Mouse (Mus musculus) small intestine, adult 2 months (tissue): Measurements from ENCODE around the gene Enam. TPM values are rescaled to one million over a fixed set of nuclear protein-coding genes. Genes with fewer than 3 reads are reported as not detected.
A peak's percentile ranks its signal among the peaks of the same experiment; 100 is the strongest.
"Not testable (repeated sequence)": the region's sequence is repeated elsewhere in the genome, so short reads cannot be mapped to it uniquely, and the experiment has no call there.

Experiments used
- H3K27ac ChIP-seq: fragments of 200-500 bp; 2 replicates; pipeline ENCODE4 v1.5.1; 2012; ENCODE audit warnings: low read depth, low read length, control low read depth, inconsistent platforms; ENCODE audit not compliant: insufficient read depth
- H3K27me3 ChIP-seq: fragments of 200-500 bp; 2 replicates; pipeline ENCODE4 v1.6.1; 2012; ENCODE audit warnings: mild to moderate bottlenecking, moderate library complexity, low read length, inconsistent platforms; ENCODE audit not compliant: control insufficient read depth, insufficient read depth
- H3K36me3 ChIP-seq: fragments of 200-500 bp; 2 replicates; pipeline ENCODE4 v1.6.1; 2012; ENCODE audit warnings: mild to moderate bottlenecking, low read length, control low read depth, inconsistent platforms; ENCODE audit not compliant: control insufficient read depth, insufficient read depth
- H3K4me1 ChIP-seq: fragments of 200-500 bp; 2 replicates; pipeline ENCODE4 v1.6.1; 2012; ENCODE audit warnings: low read length, inconsistent platforms, mixed read lengths; ENCODE audit not compliant: control insufficient read depth, insufficient read depth, insufficient read length
- H3K4me3 ChIP-seq: fragments of 200-500 bp; 2 replicates; pipeline ENCODE4 v1.5.1; 2012; ENCODE audit warnings: low read depth, mild to moderate bottlenecking, control low read depth, inconsistent platforms, low read length, moderate library complexity
- CTCF ChIP-seq: fragments of 200-500 bp; IDR thresholded peaks from 2 replicates; pipeline ENCODE4 v1.5.1; 2012; ENCODE audit warnings: low read depth, mild to moderate bottlenecking, control low read depth, inconsistent platforms, low read length, moderate library complexity, mixed read lengths; ENCODE audit not compliant: insufficient replicate concordance, insufficient read length; ENCODE audit errors: extremely low read depth
- POLR2A ChIP-seq: fragments of 200-500 bp; IDR thresholded peaks from 2 replicates; pipeline ENCODE4 v1.6.1; 2012; ENCODE audit warnings: low read depth, mild to moderate bottlenecking, control low read depth, inconsistent platforms, low read length, moderate library complexity
- WGBS: fragments of 180-500 bp; shearing (Covaris S2); methylation state at CpG from one replicate; pipeline ENCODE4 v1.1.7; 2018; 5-methylcytosine and 5-hydroxymethylcytosine counted together
- polyA plus RNA-seq: library from polyadenylated mRNA; depleted of rRNA; stranded (reverse); fragments of >200 nt; gene quantifications from 2 replicates; pipeline ENCODE4 v1.2.3, GENCODE M21; 2012; rRNA removed

Enam gene
- polyA plus RNA-seq, 1 experiment, result 0.06 TPM

- Histone ChIP-seq H3K36me3 (no peaks in the 10 kb centered on the region), H3K4me1 (no peaks in the 10 kb centered on the region), H3K27ac (no peak overlapping the region), H3K27me3 (no peaks in the 10 kb centered on the region), H3K4me3 (no peak overlapping the region)
- TF ChIP-seq POLR2A, result no peak
- TF ChIP-seq CTCF, result no peak
- 57% methylated on average over 5 of the region's 5 CpGs for WGBS
Observed at GRCm38 (mm10) chr5:88542651-88543282, 55.0 kb downstream of the Enam start.

GRCm38 (mm10) chr5:88544411-88544810 is 56.6 kb downstream of the Enam start:
- H3K4me3 ChIP-seq, H3K27ac ChIP-seq, H3K27me3 ChIP-seq, H3K36me3 ChIP-seq, H3K4me1 ChIP-seq: not testable (repeated sequence)
- WGBS, result 91% methylated on average over 1 of the region's 1 CpGs

DNA sequence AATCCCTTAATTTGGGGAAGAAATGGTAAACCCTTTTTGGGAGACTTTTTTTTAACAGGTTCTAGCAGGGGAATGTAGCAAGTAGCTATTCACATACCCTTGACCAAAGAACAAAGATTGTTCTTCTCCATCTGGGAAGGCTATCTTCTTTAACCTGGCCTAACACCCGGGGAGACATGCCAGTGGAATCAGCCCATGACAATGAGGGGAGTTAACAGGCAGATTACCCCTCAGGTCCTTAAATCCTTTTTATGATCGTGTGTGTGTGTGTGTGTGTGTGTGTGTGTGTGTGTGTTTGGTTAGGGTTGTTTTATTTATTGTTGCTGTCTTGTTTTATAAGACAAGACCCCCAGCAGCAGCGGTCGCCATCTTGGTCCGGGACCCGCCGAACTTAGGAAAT is 57.8 kb downstream of the Enam start:
- no peaks in the 10 kb centered on the region for H3K4me1 ChIP-seq
- H3K4me3 ChIP-seq, result no peak overlapping the region
- TF ChIP-seq CTCF (no peak), POLR2A (no peak)
- 89% methylated on average over 7 of the region's 7 CpGs for whole genome bisulfite sequencing
- H3K27me3 ChIP-seq, result no peaks in the 10 kb centered on the region
- no peak overlapping the region for H3K27ac ChIP-seq
- H3K36me3 ChIP-seq, result no peaks in the 10 kb centered on the region

GRCm38 (mm10) chr5:88553271-88554085 is 65.7 kb downstream of the Enam start:
- Histone ChIP-seq H3K27ac (peak overlapping the region; percentile 84), H3K4me3 (peak overlapping the region; percentile 90), H3K36me3 (no peaks in the 10 kb centered on the region), H3K27me3 (no peaks in the 10 kb centered on the region), H3K4me1 (peaks cover 2% of the 10 kb centered on the region; the same call in 1 of the 2 replicates)
- WGBS, result 4% methylated on average over 29 of the region's 29 CpGs
- TF ChIP-seq POLR2A (no peak), CTCF (no peak)

DNA sequence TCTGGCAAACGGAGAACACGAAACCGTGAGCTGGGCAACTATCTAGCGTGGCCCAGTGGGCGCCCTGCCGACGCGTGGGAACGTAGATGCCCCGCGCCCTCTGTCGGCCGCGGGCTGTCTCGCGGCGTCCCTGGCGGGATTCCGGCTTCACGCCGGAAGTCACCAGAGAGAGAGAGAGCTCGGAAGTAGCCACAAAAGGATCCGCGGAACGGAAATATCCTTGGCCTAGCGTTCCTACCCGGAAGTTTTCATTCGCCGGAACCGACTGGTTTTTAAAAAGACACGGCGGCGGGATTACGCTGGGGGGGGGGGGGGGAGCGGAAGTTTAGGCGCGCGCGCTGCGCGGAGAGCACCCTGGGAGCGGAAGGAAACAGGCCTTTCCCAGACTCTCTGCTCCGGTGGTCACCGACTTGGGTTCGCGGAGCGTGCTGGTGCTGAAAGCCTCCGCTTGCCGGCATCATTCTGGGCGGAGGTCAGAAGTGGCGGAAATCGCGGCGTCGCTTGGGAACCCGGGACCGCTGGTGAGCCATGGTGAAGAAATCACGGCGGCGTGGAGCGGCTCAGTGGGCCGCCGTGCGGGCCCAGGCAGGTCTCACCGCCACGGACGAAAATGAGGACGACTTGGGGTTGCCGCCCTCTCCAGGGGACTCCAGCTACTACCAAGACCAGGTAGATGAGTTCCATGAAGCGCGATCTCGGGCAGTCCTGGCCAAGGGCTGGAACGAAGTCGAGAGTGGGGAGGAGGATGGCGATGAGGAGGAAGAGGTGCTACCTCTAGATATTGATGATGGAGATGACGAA is 66.5 kb downstream of the Enam start, which contains the start of gene Utp3:
Gene Utp3, plus strand, starts transcription at position 377 of the 801 bp plus-strand sequence.
- WGBS, result under 1% methylated on average over 76 of the region's 76 CpGs
- no peaks in the 10 kb centered on the region for H3K27me3 ChIP-seq
- peak within 1 kb of the TSS; percentile 90 for H3K4me3 ChIP-seq
- peak within 1 kb of the TSS; percentile 84 for H3K27ac ChIP-seq
- peaks cover 2% of the 10 kb centered on the region; the same call in 1 of the 2 replicates for H3K4me1 ChIP-seq
- no peaks in the 10 kb centered on the region for H3K36me3 ChIP-seq
- TF ChIP-seq CTCF (peak; percentile 85), POLR2A (peak; percentile 45)

Other genes starting within 250 kb of the Enam start
- gene Gm7714, start 219.1 kb upstream of the Enam start, polyA plus RNA-seq, result not detected in 2 replicates
- gene Prol1, start 170.7 kb upstream of the Enam start, polyA plus RNA-seq, result not detected in 2 replicates
- not detected in 2 replicates for gene Amtn, start 111.9 kb upstream of the Enam start, polyA plus RNA-seq
- gene Ambn, start 32.0 kb upstream of the Enam start, polyA plus RNA-seq, result not detected in 2 replicates
- gene Jchain, start 39.9 kb downstream of the Enam start, polyA plus RNA-seq, result 1,015 and 1,726 TPM in 2 replicates
- 4.2 and 6.6 TPM in 2 replicates for gene Utp3, start 66.5 kb downstream of the Enam start, polyA plus RNA-seq
- 3.1 and 6.4 TPM in 2 replicates for gene Rufy3, start 77.1 kb downstream of the Enam start, polyA plus RNA-seq
- gene Grsf1, start 188.2 kb downstream of the Enam start, polyA plus RNA-seq, result 13.9 and 22.3 TPM in 2 replicates
- gene Mob1b, start 232.9 kb downstream of the Enam start, polyA plus RNA-seq, result 0.79 and 2.2 TPM in 2 replicates